Mouse (Mus musculus) CD4-positive, CD25-positive, alpha-beta regulatory T cell, adult 9 weeks (primary cell): ENCODE measurements around the gene B4galt4. TPM values are rescaled to one million over a fixed set of nuclear protein-coding genes. Genes with fewer than 3 reads are reported as not detected.

Experiments used
- polyA plus RNA-seq: library from polyadenylated mRNA; unstranded; fragments of 100-300 nt; shearing (Covaris generic); gene quantifications from one replicate; pipeline ENCODE4 v1.2.1, GENCODE M21; 2017

B4galt4 gene
- 7.2 TPM for polyA plus RNA-seq

GRCm38 (mm10) chr16:38742113-38742658, at the start of gene B4galt4:
TSS of gene B4galt4 (plus strand) at chr16:38742264.

GRCm38 (mm10) chr16:38712581-38713403, 29.3 kb upstream of the B4galt4 start, which contains the start of gene Arhgap31:
TSS of gene Arhgap31 (minus strand) at chr16:38713274.

GRCm38 (mm10) chr16:38800091-38800490, 58.0 kb downstream of the B4galt4 start, which contains the start of gene Upk1b:
TSS of gene Upk1b (minus strand) at chr16:38800328.

Other genes with a start within 250 kb of the B4galt4 start
- gene Timmdc1, start 219.6 kb upstream of the B4galt4 start, polyA plus RNA-seq: 8.9 TPM
- 53.5 TPM for gene Poglut1, start 192.0 kb upstream of the B4galt4 start, polyA plus RNA-seq
- 53.8 TPM for gene Tmem39a, start 183.6 kb upstream of the B4galt4 start, polyA plus RNA-seq
- gene Arhgap31, start 29.0 kb upstream of the B4galt4 start, polyA plus RNA-seq: 44.1 TPM
- gene Upk1b, start 58.1 kb downstream of the B4galt4 start, polyA plus RNA-seq: not detected
- gene 4930435E12Rik, start 86.5 kb downstream of the B4galt4 start, polyA plus RNA-seq: not detected
- gene Igsf11, start 150.4 kb downstream of the B4galt4 start, polyA plus RNA-seq: not detected